Mouse (Mus musculus): ENCODE data around the gene Klrc1. TPM values are rescaled to one million over a fixed set of nuclear protein-coding genes. Genes with fewer than 3 reads are reported as not detected.

The Klrc1 gene
- polyA plus RNA-seq, 1 experiment from 2014 or later, result not detected

DNA sequence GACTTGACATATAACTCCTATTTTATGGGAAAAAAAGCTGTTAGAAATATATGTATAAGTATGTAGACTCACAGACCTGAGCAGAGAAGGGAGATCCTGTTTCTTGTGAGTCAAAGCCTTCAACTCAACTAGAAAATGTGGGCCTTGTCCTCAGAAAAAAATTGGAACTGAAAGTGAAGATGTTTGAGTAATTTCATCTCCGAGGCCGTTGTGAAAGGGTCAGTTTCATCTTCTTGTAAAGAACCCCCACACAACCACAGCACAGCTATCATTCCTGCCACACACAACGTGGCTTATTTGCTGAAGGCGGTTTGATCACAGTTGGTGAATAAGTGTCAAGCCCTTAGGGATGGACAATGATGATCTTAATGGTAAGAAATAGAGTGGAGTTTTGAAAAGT, 55.0 kb downstream of the Klrc1 start, which contains the start of gene Klrk1:
Gene Klrk1, minus strand, starts transcription at position 130 of the 400 bp plus-strand sequence.
- Histone ChIP-seq H3K36me3 (no peaks in the 10 kb centered on the region), H3K4me1 (no peaks in the 10 kb centered on the region), H3K4me3 (no peak within 1 kb of the TSS), H3K9me3 (no peaks in the 10 kb centered on the region), H3K4me2 (replicated peaks) (no peak within 1 kb of the TSS), H3K27ac (no peak within 1 kb of the TSS), H3K9ac (no peak within 1 kb of the TSS), H3K27me3 (replicated peaks) (no peaks in the 10 kb centered on the region)
- no peak for ATAC-seq (ENCODE audit: low FRiP score, low read depth)
- WGBS, result 84% methylated on average over 4 of the region's 4 CpGs

Small RNA genes lying within 50 kb of the gene (microRNA-seq; reads per million reads assigned to microRNA genes)
- not detected for gene Mir680-1

Other genes with a start within 250 kb of the Klrc1 start
- 2.8 TPM in 2 replicates for gene Clec1a, start 227.0 kb downstream of the Klrc1 start, polyA plus RNA-seq (2016; fragmentation: Nextera tagmentation; extraction: Ambion mirVana)
- 0.05 TPM in 1 of 2 replicates, not detected in the other for gene Olr1, start 171.8 kb downstream of the Klrc1 start, polyA plus RNA-seq (2016; fragmentation: Nextera tagmentation; extraction: Ambion mirVana)
- gene Tmem52b, start 166.4 kb downstream of the Klrc1 start, polyA plus RNA-seq (2016; fragmentation: Nextera tagmentation; extraction: Ambion mirVana), result not detected in 2 replicates
- gene Gabarapl1, start 145.8 kb downstream of the Klrc1 start, polyA plus RNA-seq (2016; fragmentation: Nextera tagmentation; extraction: Ambion mirVana), result 115 and 119 TPM in 2 replicates
- gene Klre1, start 101.1 kb downstream of the Klrc1 start, polyA plus RNA-seq (2016; fragmentation: Nextera tagmentation; extraction: Ambion mirVana), result not detected in 2 replicates
- not detected in 2 replicates for gene Klrd1, start 87.2 kb downstream of the Klrc1 start, polyA plus RNA-seq (2016; fragmentation: Nextera tagmentation; extraction: Ambion mirVana)
- 0.15 and 0.34 TPM in 2 replicates for gene Klrk1, start 55.1 kb downstream of the Klrc1 start, polyA plus RNA-seq (2016; fragmentation: Nextera tagmentation; extraction: Ambion mirVana)
- not detected in 2 replicates for gene Klrc3, start 35.6 kb downstream of the Klrc1 start, polyA plus RNA-seq (2016; fragmentation: Nextera tagmentation; extraction: Ambion mirVana)
- gene Klrc2, start 18.3 kb downstream of the Klrc1 start, polyA plus RNA-seq (2016; fragmentation: Nextera tagmentation; extraction: Ambion mirVana), result not detected in 2 replicates
- not detected in 2 replicates for gene Klri1, start 38.2 kb upstream of the Klrc1 start, polyA plus RNA-seq (2016; fragmentation: Nextera tagmentation; extraction: Ambion mirVana)
- gene Klri2, start 61.5 kb upstream of the Klrc1 start, polyA plus RNA-seq (2016; fragmentation: Nextera tagmentation; extraction: Ambion mirVana), result not detected in 2 replicates
- gene Gm156, start 105.3 kb upstream of the Klrc1 start, polyA plus RNA-seq (2016; fragmentation: Nextera tagmentation; extraction: Ambion mirVana), result not detected in 2 replicates
- gene Gm17631, start 183.7 kb upstream of the Klrc1 start, polyA plus RNA-seq (2016; fragmentation: Nextera tagmentation; extraction: Ambion mirVana), result not detected in 2 replicates
- not detected in 2 replicates for gene Klra17, start 197.7 kb upstream of the Klrc1 start, polyA plus RNA-seq (2016; fragmentation: Nextera tagmentation; extraction: Ambion mirVana)
- gene Klra5, start 238.7 kb upstream of the Klrc1 start, polyA plus RNA-seq (2016; fragmentation: Nextera tagmentation; extraction: Ambion mirVana), result not detected in 2 replicates

Measured in neural tube, embryonic 12.5 days (tissue).